Mouse (Mus musculus): ENCODE results near the gene Htra3.

DNA sequence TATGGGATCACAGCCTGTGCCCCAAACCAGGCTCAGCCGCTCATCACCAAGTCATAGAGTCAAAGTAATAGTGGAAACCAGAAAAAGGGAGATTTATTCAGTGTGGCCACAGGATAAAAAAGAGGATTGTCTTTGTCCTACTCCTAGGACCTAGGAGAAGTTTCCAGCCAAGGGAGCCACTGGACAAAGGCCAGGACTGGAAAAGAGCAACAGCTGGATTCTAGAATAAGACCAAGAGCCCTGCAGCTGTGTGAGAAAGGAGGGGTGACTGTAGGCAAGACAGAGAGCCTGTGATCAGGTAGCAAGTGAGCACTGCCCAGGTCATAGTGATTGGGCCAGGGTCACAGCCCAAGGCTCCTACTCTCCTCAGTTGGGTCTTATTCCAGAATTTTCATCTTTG is 32.7 kb downstream of the Htra3 start:
- TF ChIP-seq CTCF (IDR thresholded peaks at IDR 0.05; ENCODE audit: control insufficient read depth, insufficient read depth, low read length) (no peak), POLR2A (IDR thresholded peaks at IDR 0.05; ENCODE audit: borderline replicate concordance, control insufficient read depth, low read depth, low read length) (no peak)
